Mouse (Mus musculus): ENCODE results near the gene Haus3.

Haus3 gene

DNA sequence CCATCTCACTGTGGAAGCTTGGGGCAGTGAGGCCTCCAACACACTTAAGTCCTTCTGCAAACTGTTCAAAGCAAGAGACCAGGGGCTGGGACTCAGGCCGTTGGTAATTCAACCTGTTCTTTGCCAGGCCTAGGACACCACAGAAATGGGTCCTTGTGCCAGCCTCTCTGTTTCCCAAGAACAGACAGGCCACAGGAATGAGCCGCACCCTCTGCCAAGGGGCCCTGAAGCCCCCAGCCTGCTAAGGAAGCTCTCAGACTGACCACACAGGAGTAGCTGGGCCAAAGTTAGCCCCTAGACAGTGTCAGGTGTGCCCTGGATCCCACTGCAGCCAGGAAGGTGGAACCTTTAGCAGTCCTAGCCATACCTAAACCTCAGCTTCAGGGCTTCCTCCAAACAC lies 17.1 kb upstream of the Haus3 start:
- no peak for DNase-seq

DNA sequence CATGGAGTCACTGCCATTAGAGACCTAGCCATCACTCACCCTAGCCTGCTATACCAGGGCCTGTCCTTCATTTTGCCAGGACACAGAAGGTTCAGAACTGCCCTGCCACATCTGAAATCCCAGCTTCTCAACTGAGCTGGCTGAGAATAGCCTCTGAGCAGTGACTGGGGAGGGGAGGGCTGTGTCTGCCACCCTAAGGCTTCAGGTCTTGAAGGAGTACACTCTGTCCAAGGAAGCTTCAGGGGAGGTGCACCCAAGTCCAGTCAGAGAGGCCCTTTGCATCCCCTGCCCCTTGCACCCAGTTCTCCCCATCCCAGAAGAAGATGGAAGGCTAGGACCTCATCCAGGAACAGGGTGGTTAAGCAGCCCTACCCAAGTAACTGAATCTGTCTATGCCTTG lies 16.5 kb upstream of the Haus3 start:
- no peak for DNase-seq

DNA sequence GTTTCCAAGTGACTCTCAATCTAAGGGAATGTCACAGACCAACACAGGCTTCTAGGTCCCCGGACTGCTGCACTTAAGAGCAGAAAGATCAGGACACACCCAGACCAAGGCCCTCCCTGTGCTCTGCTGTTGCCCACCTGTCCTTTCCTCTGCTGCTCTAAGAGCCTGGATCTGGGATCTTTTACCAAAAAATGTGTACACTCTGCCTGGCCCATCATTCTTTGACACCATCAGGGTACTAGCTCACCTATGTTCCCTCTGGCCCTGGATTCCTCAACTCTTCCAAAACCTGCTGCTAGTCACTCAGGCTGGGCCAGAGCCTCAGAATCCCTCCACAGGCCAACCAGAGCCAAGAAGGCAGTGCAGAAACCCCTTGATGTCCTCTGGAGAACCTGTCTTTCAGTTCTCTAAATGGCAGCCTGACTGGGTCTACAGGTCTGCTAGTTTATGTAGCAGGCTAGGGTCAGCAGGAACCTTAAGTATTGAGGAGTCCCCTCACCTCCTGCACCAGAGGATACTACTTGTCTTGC lies 15.8 kb upstream of the Haus3 start:
- DNase-seq, result no peak

DNA sequence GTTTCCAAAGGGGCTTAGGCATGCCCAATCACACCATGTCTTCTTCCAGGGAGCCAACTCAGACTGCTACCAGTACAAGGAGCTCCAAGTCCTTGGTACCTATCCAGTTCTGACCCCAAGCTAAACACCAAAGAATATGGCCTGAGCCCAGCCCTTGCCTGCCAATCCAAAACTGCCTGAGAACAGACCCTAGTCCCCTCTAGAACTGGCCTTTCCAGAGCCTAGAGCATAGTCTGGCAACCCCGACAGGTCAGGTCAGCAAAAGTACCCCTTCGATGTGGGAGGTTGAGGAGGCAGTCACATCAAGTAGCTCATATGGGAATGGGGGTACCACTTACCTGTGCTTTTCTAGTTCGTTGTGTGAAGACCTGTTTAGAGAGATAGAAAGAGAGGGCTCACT lies 14.6 kb upstream of the Haus3 start:
- no peak for DNase-seq

- no peak for DNase-seq
Measured at GRCm38 (mm10) chr5:34183156-34183880, 14.0 kb upstream of the Haus3 start.

DNA sequence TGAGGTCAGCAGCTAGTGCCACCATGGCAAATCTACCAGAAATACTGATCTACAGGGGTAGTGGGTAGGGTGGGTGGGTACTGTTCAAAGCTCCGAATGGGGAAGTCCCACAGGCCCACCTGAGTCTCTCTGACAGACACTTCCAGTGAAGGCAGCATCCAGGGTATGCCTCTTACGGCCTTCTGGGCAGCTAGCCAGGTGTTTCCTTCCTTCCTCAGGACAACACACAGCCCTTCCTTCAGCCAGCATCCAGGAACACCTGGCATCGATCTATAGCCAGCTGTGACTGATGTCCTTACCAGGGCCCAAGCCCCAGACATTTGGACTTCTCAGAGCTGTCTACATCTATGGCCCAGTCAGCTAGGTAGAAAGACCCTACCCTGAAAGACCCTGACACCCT lies 13.2 kb upstream of the Haus3 start:
- no peak for DNase-seq

DNA sequence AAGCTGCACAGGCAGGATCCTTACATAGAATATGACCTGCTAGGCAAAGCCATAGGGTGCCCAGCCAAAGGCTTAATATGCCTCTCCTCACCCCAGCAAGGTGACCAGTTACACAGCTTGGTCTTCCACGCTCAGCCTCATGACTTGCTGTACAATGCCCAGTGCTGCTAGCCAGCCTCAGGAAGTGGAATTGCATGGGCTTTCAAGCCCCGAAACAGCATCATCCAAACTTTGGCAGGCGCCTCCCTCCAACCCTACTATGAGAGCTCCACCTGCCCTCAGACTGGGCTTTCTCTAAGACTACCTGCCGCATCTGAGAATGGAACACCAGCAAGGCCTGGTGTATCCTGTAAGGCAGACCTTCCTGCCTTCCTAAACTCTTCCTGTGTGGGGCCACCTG lies 8.5 kb upstream of the Haus3 start:
- peak in 1 of 2 experiments; percentile 1 for DNase-seq

DNA sequence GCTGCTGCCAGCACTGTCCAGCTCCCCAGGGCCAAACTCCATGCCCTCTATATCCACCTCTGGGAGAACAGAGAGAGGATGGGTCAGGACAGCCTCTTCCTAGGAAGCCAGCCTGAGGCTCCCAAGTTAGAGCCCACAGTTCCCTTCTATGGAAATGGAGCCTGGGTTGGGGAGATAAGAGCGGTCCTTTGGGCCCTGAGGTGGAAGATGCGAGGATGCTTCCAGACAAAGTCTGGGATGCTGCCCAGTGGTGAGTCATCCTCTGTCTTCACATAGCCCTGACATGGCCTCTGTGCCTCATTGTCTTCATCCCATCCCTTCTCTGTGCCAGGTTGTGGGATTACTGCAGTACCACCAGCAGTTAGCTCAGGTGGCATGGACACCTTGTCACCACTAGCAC lies 7.8 kb upstream of the Haus3 start:
- peak in 1 of 2 experiments; percentile 0 for DNase-seq

DNA sequence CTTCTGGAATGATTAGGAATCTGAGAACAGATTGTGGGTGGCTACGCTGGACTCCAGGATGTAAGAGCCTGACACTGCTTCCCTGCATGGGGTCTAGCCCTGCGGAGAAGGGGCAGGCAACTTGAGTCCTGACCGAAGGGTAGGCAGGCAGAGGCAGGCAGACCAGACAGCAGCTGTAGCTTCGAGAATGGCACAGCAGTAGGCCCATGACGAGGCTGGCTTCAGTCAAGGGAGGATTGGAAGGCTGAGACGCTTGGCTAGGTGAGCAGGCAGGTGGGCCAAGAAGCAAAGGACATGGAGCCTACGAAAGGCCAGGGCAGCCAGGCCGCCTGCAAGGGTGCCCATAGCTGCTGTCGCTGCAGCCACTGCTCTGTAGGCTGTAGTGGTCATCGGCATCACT lies 7.4 kb upstream of the Haus3 start:
- no peak for DNase-seq

DNA sequence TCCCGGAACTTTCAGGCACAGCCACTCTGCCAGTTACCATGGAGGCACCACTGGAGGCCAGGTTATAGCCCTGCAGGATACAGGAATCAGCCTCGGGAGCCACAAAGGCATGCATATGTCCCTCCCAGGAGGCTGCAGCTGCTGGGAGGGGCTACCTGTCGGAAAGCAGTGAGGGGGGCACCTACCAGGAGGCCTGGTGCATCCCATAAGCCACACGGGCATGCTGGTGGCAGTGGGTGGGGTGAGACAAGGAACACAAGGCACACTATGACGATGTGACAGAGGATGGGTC lies 6.0 kb upstream of the Haus3 start:
- no peak for DNase-seq

- no peak for DNase-seq
Measured at GRCm38 (mm10) chr5:34174550-34175402, 5.4 kb upstream of the Haus3 start.

- no peak for DNase-seq
Measured at GRCm38 (mm10) chr5:34174021-34174420, 4.7 kb upstream of the Haus3 start.

GRCm38 (mm10) chr5:34170726-34171125 lies 1.4 kb upstream of the Haus3 start:
- DNase-seq, result peak in 1 of 2 experiments; percentile 6

DNA sequence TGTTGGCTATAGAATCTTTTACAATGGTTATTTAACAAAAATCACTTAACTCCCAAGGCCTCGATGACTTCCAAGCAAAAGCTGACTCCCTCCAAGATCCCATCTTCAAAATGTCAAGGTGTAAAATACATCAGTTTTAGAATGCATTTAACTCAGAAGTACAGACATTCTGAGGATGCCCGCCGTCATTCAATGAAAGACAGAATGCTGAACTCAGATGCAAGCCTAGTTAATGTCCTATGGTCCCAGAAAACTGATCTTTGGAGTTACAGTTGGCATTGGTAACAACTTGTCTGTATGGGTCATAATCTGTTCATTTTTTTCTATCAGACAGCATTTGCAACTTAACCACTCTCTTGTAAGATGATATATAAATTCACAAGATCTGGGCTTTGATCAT lies 627 bp upstream of the Haus3 start:
- DNase-seq, result no peak

GRCm38 (mm10) chr5:34167857-34168256 lies 1.5 kb downstream of the Haus3 start:
- no peak for DNase-seq

- no peak for DNase-seq
Measured at GRCm38 (mm10) chr5:34165793-34166192, 3.5 kb downstream of the Haus3 start.

DNA sequence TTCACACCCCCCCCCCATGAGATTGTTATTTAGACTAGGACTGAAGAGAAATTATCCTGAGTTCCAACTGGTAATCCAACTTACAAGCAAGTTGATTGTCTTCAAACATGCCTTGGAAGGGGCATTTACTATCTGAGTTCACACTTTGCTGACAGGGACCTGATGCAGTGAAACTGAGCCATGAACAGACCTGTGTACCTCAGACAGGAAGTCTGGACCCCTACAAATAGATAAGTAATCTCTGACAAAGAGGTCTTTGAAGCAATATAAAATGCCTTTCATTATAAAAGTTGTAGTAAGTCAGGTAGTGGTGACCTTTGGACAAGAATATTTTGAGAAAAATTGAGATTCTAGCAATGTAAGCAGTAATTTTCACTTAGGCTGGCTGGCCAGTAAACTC lies 20.9 kb downstream of the Haus3 start:
- no peak for DNase-seq

DNA sequence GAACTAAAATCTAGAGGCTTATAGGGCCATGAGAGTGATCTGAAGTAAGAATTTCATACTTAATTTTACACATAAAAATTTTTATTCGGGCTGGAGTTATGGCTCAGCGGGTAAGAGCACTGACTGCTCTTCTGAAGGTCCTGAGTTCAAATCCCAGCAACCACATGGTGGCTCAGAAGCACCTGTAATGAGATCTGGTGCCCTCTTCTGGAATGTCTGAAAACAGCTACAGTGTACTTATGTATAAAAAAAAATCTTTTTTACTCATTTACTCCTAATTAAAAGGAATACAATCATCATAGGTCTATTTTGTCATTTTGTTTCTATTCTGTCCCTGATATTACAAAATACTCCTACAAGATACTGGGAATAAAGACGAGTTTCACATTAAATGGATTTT lies 21.8 kb downstream of the Haus3 start:
- no peak for DNase-seq

DNA sequence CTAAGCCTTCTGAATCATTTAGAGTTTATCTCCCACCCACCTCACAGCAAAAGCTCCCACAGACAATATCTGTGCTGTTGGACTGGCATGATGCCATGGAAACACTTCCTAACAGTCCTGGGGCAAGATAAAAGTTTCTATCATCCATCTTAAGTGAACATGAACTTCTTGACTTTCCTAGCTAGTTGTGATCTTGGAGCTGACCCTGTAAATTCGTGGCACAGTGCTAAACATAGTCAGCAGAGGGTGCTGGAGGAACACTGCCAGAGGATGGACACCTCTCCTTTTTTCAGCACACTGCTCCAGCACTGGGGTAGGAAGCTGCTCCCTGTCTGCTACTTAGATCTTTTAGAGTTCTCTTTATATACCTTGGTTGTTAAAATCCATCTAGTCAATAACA lies 29.6 kb downstream of the Haus3 start:
- no peak for DNase-seq

- no peak for DNase-seq
Measured at GRCm38 (mm10) chr5:34132731-34133130, 36.6 kb downstream of the Haus3 start.

GRCm38 (mm10) chr5:34124131-34124530 lies 45.2 kb downstream of the Haus3 start:
- no peak for DNase-seq

DNA sequence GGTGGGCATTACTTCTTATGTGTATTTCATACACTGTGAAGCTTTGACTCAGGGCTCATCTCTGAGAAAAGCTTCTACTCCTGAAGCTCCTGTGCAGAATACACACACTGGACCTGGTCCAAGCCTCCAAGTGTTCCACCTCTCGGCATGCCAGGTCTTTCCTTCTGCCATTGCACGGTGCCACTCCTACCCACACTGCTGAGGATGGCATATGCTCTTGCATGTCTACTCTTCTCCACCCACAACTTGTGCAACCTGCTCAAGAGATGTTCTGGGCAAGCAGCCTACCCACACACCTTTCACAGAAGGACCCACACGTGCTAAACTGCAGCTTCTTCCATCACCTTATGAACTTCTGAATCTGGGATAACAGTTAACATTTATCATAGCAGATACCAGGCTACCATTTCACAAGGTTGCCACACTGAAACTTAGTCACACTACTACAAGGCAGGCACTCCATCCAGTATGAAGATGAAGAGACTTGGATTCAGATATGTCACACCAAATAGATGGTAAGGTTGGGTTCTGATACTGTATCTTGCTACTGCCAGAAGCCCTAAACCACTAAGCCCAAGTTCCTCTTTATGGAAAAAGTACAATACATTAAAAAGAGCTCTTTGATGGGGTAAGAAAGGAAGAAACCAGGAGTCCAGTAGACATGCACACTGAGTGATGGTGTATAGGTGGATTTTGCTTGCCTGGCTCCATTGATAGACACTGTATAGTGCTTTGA lies 50.0 kb downstream of the Haus3 start:
- DNase-seq, result no peak

DNA sequence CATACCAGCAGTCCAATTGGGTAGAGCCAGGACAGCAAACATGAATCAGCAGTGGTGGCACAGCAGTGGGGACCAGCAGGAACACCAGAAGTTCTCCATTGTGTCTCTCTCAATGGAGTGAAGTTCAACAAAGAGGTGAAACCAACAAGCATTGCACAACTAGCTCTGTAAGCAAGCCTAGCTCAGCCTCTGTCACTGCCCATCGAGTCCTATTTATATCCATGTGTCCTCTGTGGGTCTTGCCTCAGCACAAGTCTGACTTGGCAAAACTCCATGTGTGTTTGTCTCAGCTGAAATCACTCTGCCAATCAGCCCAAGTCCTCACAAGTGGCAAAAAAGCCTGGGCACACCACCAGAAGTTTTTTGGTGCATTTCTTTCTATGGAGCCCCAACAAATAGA lies 63.6 kb downstream of the Haus3 start:
- DNase-seq, result no peak
